Mouse (Mus musculus): ENCODE results near the gene Olfr558. TPM values are rescaled to one million over a fixed set of nuclear protein-coding genes. Genes with fewer than 3 reads are reported as not detected.

Gene Olfr558
- total and polyA plus RNA-seq, 3 experiments: not detected

DNA sequence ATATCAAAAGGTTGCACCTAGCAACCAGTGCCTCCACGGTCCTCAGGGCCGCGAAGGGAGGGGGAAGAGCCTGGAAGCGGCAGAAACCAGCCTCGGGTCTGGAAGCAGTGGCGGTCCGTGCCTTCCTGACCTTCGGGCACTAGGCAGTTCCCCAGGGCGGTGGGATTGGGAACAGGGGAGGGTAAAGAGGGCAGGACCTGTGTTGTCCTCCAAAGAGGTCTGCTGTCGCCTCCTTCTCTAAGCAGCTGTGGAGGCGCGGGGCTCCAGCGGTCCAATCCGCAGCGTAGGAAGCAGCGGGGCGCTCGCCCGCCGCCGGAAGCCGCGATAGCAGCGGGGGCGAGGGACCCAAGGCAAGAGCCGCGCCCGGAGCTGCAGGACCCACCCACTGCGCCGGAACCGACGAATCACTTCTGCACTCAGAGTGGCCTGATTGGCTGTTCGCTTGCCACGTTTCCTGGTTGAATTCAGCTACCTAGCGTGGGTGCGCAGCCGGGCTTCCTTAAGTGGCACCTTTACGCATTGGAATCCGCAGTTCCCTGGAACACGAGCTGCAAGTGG is 15.0 kb upstream of the Olfr558 start, which contains the start of gene Trim68 (continued):
- TF ChIP-seq MAFK (IDR thresholded peaks at IDR 0.05; ENCODE audit: insufficient replicate concordance, low read length): no peak
- TF ChIP-seq SMC3 (IDR thresholded peaks at IDR 0.05; ENCODE audit: low read depth, low read length): no peak
- no peak for TF ChIP-seq ETS1 (conservative IDR thresholded peaks at IDR 0.05; ENCODE audit: low read depth, low read length)
- TF ChIP-seq SIN3A (IDR thresholded peaks at IDR 0.05; ENCODE audit: low read length): no peak; the same call in 1 of the 2 replicates
- TF ChIP-seq MAZ (IDR thresholded peaks at IDR 0.05; ENCODE audit: low read depth, low read length): peak; percentile 75; the same call in 1 of the 2 replicates
- TF ChIP-seq E2F4 (IDR thresholded peaks at IDR 0.05; ENCODE audit: insufficient replicate concordance, low read depth, low read length): 0 out of 2 replicates have a peak, but pooled peaks have one; percentile 22
- TF ChIP-seq TBP (conservative IDR thresholded peaks at IDR 0.05; ENCODE audit: low read depth, low read length): peak; percentile 78; the same call in 1 of the 2 replicates
- TF ChIP-seq EP300 (IDR thresholded peaks at IDR 0.05; ENCODE audit: low read length): no peak
- TF ChIP-seq KAT2A (IDR thresholded peaks at IDR 0.05; ENCODE audit: insufficient replicate concordance, low read length): peak; percentile 62; the same call in 1 of the 2 replicates
- TF ChIP-seq MAX (IDR thresholded peaks at IDR 0.05; ENCODE audit: low read length): peak; percentile 83
- no peak for TF ChIP-seq CHD1 (IDR thresholded peaks at IDR 0.05; ENCODE audit: low read depth, low read length)
- TF ChIP-seq NRF1 (IDR thresholded peaks at IDR 0.05; ENCODE audit: low read depth, low read length): peak; percentile 76
- TF ChIP-seq RCOR1 (conservative IDR thresholded peaks at IDR 0.05; ENCODE audit: low read depth, low read length): no peak
- TF ChIP-seq JUN (IDR thresholded peaks at IDR 0.05; ENCODE audit: insufficient read depth, low read depth, low read length): no peak

DNA sequence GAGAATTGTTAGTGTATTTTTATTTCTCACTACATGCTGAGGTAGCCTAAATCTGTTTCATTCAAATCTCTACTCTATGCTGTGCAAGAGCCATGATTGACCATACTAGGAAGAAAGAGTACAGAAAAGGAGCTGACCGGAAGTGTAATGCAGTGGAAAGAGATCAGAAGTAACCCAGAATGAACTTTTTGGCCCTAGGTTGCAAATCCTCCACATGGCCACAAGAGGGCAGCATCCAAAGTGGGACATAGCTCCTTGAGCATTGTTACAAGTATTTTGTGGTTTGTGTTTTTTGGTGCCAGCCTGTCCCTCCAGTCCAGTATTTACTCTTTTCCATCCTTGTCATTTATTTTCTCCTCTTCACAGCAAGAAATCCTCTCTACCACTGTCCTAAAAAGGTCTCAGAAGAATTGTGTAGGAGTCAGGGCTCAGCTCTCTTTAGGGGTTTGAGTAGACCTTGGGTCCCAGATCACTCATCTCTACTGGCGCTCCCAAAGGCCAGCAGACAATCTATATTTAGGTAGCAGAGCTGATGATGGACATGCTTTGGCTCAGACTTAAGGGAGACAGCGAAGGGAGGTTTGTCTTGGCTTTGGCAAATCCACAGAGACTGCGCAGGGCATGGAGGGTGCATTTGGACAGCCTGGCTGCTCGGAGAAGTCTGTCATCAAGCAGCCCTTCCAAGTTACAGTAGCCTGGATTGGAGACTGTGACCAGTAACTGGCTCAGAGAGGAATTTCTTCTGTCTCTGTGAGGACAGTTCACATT is 6.5 kb upstream of the Olfr558 start, which contains the start of gene Olfr557:
Gene Olfr557, plus strand, starts transcription at position 553 of the 768 bp plus-strand sequence.
- DNase-seq (ENCODE audit: extremely low read depth): peak; percentile 70
- in situ Hi-C loops (cut with MboI; ENCODE audit: low pct_ligation_motif_present, low pct_unique_long_range_greater_than_20kb, low sequenced_read_pairs): no loop called here

More for the DNA sequence above, 6.5 kb upstream of the Olfr558 start, which contains the start of gene Olfr557:
- dilution Hi-C loops (cut with MboI; ENCODE audit: extremely low pct_ligation_motif_present, extremely low pct_unique_long_range_greater_than_20kb, low sequenced_read_pairs): no loop called here
- H3K36me3 ChIP-seq (replicated peaks in 1 of 2; ENCODE audit: control insufficient read depth in 1 of 2, insufficient read depth in 1 of 2, low read length in 1 of 2): no peaks in the 10 kb centered on the region
- no peak within 1 kb of the TSS for H3K4me3 ChIP-seq (replicated peaks in 1 of 3; ENCODE audit: low read depth in 2 of 3, low read length in 2 of 3, poor library complexity in 1 of 3)
- H3K9me3 ChIP-seq (replicated peaks; ENCODE audit: low read length): no peaks in the 10 kb centered on the region
- TF ChIP-seq SMC3 (IDR thresholded peaks at IDR 0.05; ENCODE audit: low read depth, low read length): peak; percentile 75
- no peak for TF ChIP-seq CHD1 (IDR thresholded peaks at IDR 0.05; ENCODE audit: low read depth, low read length)
- TF ChIP-seq RAD21 (IDR thresholded peaks at IDR 0.05; ENCODE audit: low read depth, low read length): peak; percentile 55
- TF ChIP-seq GABPA (IDR thresholded peaks at IDR 0.05; ENCODE audit: insufficient replicate concordance, low read depth, low read length): no peak
- TF ChIP-seq ELF1 (IDR thresholded peaks at IDR 0.05; ENCODE audit: low read depth, low read length): peak; percentile 54
- TF ChIP-seq CTCF (conservative IDR thresholded peaks at IDR 0.05 in 1 of 2, IDR thresholded peaks at IDR 0.05 in 1 of 2; ENCODE audit: low read depth in 2 of 2, low read length in 2 of 2): peak; percentile 83 to 96
- peak within 1 kb of the TSS; percentile 21; the same call in 1 of the 2 replicates for H3K4me2 ChIP-seq (ENCODE audit: insufficient read depth, low read depth, poor library complexity, severe bottlenecking)
- H3K27me3 ChIP-seq (replicated peaks): peaks cover 5% of the 10 kb centered on the region
- no peak within 1 kb of the TSS for H3K9ac ChIP-seq (ENCODE audit: insufficient read depth, low read depth)
- H3K79me2 ChIP-seq (replicated peaks; ENCODE audit: control insufficient read depth, extremely low read depth, insufficient read depth, poor library complexity, severe bottlenecking): no peaks in the 10 kb centered on the region
- 0 out of 4 replicates have a peak, but pooled peaks cover 0 to 2% of the 10 kb centered on the region in 2 experiments for H3K4me1 ChIP-seq (ENCODE audit: control insufficient read depth in 1 of 2, insufficient read depth in 2 of 2)
- H3K27ac ChIP-seq (ENCODE audit: insufficient read depth, low read depth): no peak within 1 kb of the TSS
